Mouse (Mus musculus) C2C12 (cell line): Measurements from ENCODE around the gene Sema3f. TPM values are rescaled to one million over a fixed set of nuclear protein-coding genes. Genes with fewer than 3 reads are reported as not detected.

Experiments used
- H3K27me3 ChIP-seq: one replicate; pipeline ENCODE4 v1.6.1; 2011; ENCODE audit not compliant: control insufficient read depth, insufficient read depth, insufficient read length
- H3K36me3 ChIP-seq: one replicate; pipeline ENCODE4 v1.6.1; 2011; ENCODE audit not compliant: control insufficient read depth, insufficient read depth
- H3K4me3 ChIP-seq: one replicate; pipeline ENCODE4 v1.5.1; 2011; ENCODE audit warnings: mild to moderate bottlenecking, control low read depth; ENCODE audit not compliant: poor library complexity, insufficient read depth, severe bottlenecking
- H3K79me2 ChIP-seq: one replicate; pipeline ENCODE4 v1.6.1; 2011; ENCODE audit not compliant: control insufficient read depth, insufficient read depth
- H3K79me3 ChIP-seq: one replicate; pipeline ENCODE4 v1.6.1; 2011; ENCODE audit warnings: low read depth, control low read depth
- H3ac ChIP-seq: one replicate; pipeline ENCODE3; 2011; ENCODE audit warnings: low read depth; ENCODE audit not compliant: control insufficient read depth, insufficient read length
- CEBPB ChIP-seq: IDR thresholded peaks from one replicate; pipeline ENCODE4 v1.6.1; 2011; ENCODE audit warnings: low read depth, mild to moderate bottlenecking, control low read depth, moderate library complexity
- CTCF ChIP-seq: IDR thresholded peaks from one replicate; pipeline ENCODE4 v1.5.1; 2011; ENCODE audit not compliant: control insufficient read depth, insufficient read depth, insufficient read length
- FOSL1 ChIP-seq: IDR thresholded peaks from one replicate; pipeline ENCODE4 v1.8.0; 2011; ENCODE audit warnings: mild to moderate bottlenecking, low read length; ENCODE audit not compliant: poor library complexity, insufficient read depth, severe bottlenecking
- MAX ChIP-seq: IDR thresholded peaks from one replicate; pipeline ENCODE4 v1.6.1; 2011; ENCODE audit warnings: mild to moderate bottlenecking, control low read depth
- MYOD1 ChIP-seq: IDR thresholded peaks from one replicate; pipeline ENCODE4 v1.6.1; 2011; ENCODE audit warnings: low read depth; ENCODE audit not compliant: control insufficient read depth, insufficient read length
- MYOG ChIP-seq: IDR thresholded peaks from one replicate; pipeline ENCODE4 v1.6.1; 2011; ENCODE audit not compliant: control insufficient read depth, insufficient read length; ENCODE audit errors: extremely low read depth
- USF1 ChIP-seq: IDR thresholded peaks from one replicate; pipeline ENCODE4 v1.6.1; 2011; ENCODE audit warnings: low read depth, mild to moderate bottlenecking, control low read depth, moderate library complexity
- polyA plus RNA-seq: library from polyadenylated mRNA; unstranded; fragments of >200 nt; fragmentation: generic; extraction: Trizol; gene quantifications from one replicate; pipeline ENCODE4 v1.2.1, GENCODE M21; 2012; ENCODE audit warnings: missing spikeins

The Sema3f gene
- polyA plus RNA-seq, 1 experiment, result 0.36 TPM

DNA sequence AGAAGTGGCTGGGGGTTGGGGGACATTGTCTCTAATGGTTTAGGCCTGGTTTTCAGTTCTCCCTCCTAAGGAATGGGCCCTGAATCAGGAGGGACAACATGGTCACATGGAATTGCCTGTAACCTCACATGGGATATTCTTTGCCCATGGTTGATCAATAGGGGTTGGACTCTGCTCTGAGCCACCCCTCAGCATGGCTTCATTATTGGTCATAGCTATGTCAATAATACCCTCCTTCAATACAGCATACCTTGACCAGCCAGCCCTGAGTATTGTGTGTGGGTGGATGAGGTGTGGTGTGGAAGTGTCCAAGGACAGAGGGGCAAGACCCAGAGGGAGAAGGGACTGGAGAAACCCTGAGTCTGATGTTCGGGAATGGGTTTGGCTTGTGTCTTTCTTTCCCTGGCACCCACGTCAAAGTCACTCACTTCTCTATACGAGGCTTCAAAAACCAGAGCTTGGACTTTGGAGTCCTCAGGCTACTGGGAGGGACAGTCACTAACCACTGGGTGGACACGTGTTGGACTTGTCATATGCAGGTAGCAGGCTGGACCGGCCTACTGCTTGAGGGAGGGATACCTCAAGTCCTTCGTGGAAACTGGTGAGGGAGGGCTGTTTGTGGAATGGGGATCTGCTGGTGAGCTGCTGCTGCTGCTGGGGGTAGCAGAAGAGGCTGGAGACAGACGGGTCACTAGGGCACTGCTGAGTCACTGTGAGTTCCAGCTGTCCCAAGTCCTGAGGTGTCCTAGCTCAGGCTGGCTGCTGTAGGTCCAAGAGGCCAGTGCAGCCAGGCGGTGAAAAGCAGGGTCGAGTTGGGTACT, 35.5 kb downstream of the Sema3f start:
- no peaks in the 10 kb centered on the region for H3K79me2 ChIP-seq
- no peak for TF ChIP-seq CTCF
- TF ChIP-seq FOSL1, result no peak
- TF ChIP-seq USF1, result no peak
- no peak for TF ChIP-seq MYOD1
- TF ChIP-seq MAX, result no peak
- no peak for TF ChIP-seq CEBPB
- no peak for TF ChIP-seq MYOG
- H3K4me3 ChIP-seq, result no peak overlapping the region
- no peaks in the 10 kb centered on the region for H3K79me3 ChIP-seq
- no peak overlapping the region for H3ac ChIP-seq
- no peaks in the 10 kb centered on the region for H3K36me3 ChIP-seq
- H3K27me3 ChIP-seq, result peaks cover 48% of the 10 kb centered on the region

DNA sequence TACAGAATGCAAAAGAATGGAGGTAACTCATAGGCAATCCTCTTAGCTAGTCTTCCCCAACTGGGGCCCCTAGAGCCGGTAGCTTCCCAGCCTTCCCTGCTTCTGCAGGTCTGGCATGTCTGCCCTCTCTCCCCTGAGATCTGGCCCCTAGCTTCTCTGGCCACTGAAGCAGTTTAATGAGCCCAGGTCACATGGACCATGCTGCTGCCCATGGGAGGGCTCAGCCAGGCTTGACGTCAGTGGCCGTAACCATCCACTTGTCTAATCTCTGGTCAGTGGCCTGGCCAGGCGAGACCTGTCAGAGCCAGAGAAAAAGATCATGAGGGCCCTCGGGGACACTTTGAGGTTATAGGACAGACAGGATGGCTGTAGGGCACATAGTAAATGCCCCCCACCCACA, 40.0 kb downstream of the Sema3f start:
- H3ac ChIP-seq, result no peak overlapping the region
- no peaks in the 10 kb centered on the region for H3K79me3 ChIP-seq
- H3K27me3 ChIP-seq, result peaks cover 68% of the 10 kb centered on the region
- no peak overlapping the region for H3K4me3 ChIP-seq
- no peaks in the 10 kb centered on the region for H3K36me3 ChIP-seq
- TF ChIP-seq MYOD1, result no peak
- TF ChIP-seq USF1, result no peak
- TF ChIP-seq CEBPB, result no peak
- no peak for TF ChIP-seq FOSL1
- TF ChIP-seq CTCF, result no peak
- TF ChIP-seq MYOG, result no peak
- no peak for TF ChIP-seq MAX
- no peaks in the 10 kb centered on the region for H3K79me2 ChIP-seq

DNA sequence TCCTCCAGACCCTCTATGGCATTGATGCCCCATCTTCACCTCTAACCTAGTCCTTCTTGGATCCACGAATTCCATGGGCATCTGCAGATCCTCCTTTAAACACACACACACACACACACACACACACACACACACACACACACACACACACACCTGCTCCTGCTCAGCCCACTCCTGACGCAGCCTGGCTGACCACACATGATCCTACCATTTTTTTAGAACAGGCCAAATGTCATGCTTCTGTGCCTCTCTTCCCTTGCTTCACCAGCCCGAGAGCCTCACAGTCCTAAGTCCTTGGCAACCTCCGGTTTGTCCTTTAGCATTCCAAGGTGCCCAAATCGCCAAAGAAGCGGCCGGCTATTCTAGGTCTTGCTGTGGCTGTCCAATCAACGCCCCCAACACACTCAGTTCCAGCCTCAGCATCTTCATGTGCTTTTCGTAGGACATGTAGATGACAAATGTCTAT, 40.8 kb downstream of the Sema3f start, which contains the start of gene Slc38a3:
TSS of gene Slc38a3 (minus strand) at position 51 of the 466 bp plus-strand sequence.
- Histone ChIP-seq H3K36me3 (no peaks in the 10 kb centered on the region), H3K4me3 (no peak within 1 kb of the TSS), H3K79me2 (no peaks in the 10 kb centered on the region), H3K79me3 (no peaks in the 10 kb centered on the region), H3ac (no peak within 1 kb of the TSS), H3K27me3 (peaks cover 76% of the 10 kb centered on the region)
- no peak for TF ChIP-seq MYOD1

DNA sequence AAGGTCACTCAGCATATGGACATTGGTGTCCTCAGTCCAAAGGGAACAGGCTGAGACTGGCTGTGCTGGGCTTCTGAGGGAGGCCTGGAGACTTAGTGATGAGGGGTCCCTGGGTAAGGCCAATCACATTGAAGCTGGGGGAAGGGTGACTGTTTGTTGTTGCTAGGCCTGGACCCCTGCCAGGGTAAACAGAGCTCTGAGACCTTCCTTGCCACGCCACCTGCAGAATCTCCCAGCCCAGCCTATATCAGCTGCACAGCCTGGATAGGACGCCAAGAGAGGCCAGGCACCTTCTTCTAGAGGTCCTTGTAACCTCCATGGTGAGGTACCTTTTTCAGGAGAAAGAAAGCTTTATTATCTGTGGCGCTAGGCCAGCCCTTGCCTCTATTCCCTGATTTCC, 41.4 kb downstream of the Sema3f start:
- Histone ChIP-seq H3K27me3 (peaks cover 75% of the 10 kb centered on the region), H3K36me3 (no peaks in the 10 kb centered on the region), H3K79me3 (no peaks in the 10 kb centered on the region), H3K4me3 (no peak overlapping the region), H3ac (no peak overlapping the region), H3K79me2 (no peaks in the 10 kb centered on the region)
- TF ChIP-seq MYOG (no peak), CEBPB (no peak), MAX (no peak), MYOD1 (no peak), CTCF (no peak), FOSL1 (no peak), USF1 (no peak)

DNA sequence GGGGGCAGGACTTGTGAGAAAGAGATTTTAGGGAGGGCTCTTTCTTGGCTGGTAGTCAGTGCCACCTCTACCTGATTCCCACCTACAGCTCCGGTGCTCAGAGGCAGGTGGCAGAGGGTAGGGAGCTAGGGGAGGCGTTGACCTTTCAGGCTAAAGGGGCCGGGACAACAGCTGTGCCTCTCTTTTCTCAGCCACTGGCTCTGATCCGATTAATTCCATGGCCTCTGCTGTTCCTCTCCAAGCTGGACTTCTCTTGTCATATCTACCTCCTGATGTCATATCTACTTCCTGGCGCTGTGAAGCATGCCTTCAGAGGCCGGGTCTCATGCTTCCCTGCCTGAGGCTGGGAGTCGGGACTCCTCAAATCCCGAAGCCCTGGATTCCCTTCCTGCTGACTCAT, 42.3 kb downstream of the Sema3f start:
- peaks cover 79% of the 10 kb centered on the region for H3K27me3 ChIP-seq
- H3K4me3 ChIP-seq, result no peak overlapping the region
- TF ChIP-seq MYOD1 (no peak), CTCF (no peak), USF1 (no peak), MAX (no peak), CEBPB (no peak), MYOG (no peak), FOSL1 (no peak)
- H3K79me2 ChIP-seq, result no peaks in the 10 kb centered on the region
- no peaks in the 10 kb centered on the region for H3K79me3 ChIP-seq
- no peak overlapping the region for H3ac ChIP-seq
- no peaks in the 10 kb centered on the region for H3K36me3 ChIP-seq

DNA sequence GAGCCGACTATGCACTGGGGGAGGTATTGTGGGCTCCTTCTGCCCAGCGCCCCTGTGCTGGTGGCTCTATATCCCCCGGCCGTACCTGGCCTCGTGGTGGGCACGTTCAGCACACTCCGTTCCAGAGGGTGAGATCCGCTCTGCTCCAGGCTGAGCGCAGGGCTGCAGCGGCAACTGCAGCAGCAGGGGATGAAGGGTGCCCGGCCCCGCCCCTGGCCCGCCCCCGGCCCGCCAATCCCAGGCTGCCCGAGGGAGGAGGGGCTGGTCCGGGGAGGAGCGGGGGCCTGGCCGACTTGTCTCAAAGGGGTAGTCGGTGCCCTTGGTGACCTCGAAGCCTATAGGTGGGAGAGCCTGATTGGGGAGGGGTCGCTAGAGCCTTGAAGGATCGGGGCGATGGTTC, 43.1 kb downstream of the Sema3f start:
- H3K27me3 ChIP-seq, result peaks cover 86% of the 10 kb centered on the region
- no peaks in the 10 kb centered on the region for H3K79me2 ChIP-seq
- no peak overlapping the region for H3ac ChIP-seq
- no peak for TF ChIP-seq MYOG
- no peak overlapping the region for H3K4me3 ChIP-seq
- H3K79me3 ChIP-seq, result no peaks in the 10 kb centered on the region
- H3K36me3 ChIP-seq, result no peaks in the 10 kb centered on the region
